Mouse (Mus musculus): Measurements from ENCODE around the gene Tbcc. TPM values are rescaled to one million over a fixed set of nuclear protein-coding genes. Genes with fewer than 3 reads are reported as not detected.
A peak's percentile ranks its signal among the peaks of the same experiment; 100 is the strongest.

The Tbcc gene
- polyA plus RNA-seq, 1 experiment from 2014 or later, result 66.3 TPM

- H3K27me3 ChIP-seq (ENCODE audit: low read depth, poor library complexity, severe bottlenecking), result no peaks in the 10 kb centered on the region
- peak overlapping the region; percentile 100 for H3K27ac ChIP-seq
- peaks cover 5% of the 10 kb centered on the region for H3K36me3 ChIP-seq
- peak overlapping the region; percentile 97 for H3K4me3 ChIP-seq
- no peaks in the 10 kb centered on the region for H3K9me3 ChIP-seq (replicated peaks)
- WGBS, result under 1% methylated on average over 87 of the region's 87 CpGs
- peak; percentile 81 for DNase-seq (ENCODE audit: low spot score)
- peaks cover 47% of the 10 kb centered on the region for H3K4me1 ChIP-seq
These were observed 33.8 kb upstream of the Tbcc start for GRCm38 (mm10) chr17:46856471-46857360.

- no peaks in the 10 kb centered on the region for H3K9me3 ChIP-seq (replicated peaks)
- no peaks in the 10 kb centered on the region for H3K27me3 ChIP-seq (ENCODE audit: low read depth, poor library complexity, severe bottlenecking)
- peak overlapping the region; percentile 100 for H3K27ac ChIP-seq
- peaks cover 5% of the 10 kb centered on the region for H3K36me3 ChIP-seq
- H3K4me3 ChIP-seq, result peak overlapping the region; percentile 97
- peaks cover 47% of the 10 kb centered on the region for H3K4me1 ChIP-seq
- under 1% methylated on average over 48 of the region's 52 CpGs for WGBS
- peak; percentile 87 for DNase-seq (ENCODE audit: low spot score)
These were observed 33.1 kb upstream of the Tbcc start for GRCm38 (mm10) chr17:46857361-46857902.

- Histone ChIP-seq H3K4me3 (peak within 1 kb of the TSS; percentile 97), H3K27ac (peak within 1 kb of the TSS; percentile 100), H3K36me3 (peaks cover 5% of the 10 kb centered on the region), H3K4me1 (peaks cover 40% of the 10 kb centered on the region), H3K27me3 (ENCODE audit: low read depth, poor library complexity, severe bottlenecking) (no peaks in the 10 kb centered on the region), H3K9me3 (replicated peaks) (no peaks in the 10 kb centered on the region)
- under 1% methylated on average over 48 of the region's 65 CpGs for WGBS
- DNase-seq (ENCODE audit: low spot score), result peak; percentile 86
These were observed 32.4 kb upstream of the Tbcc start, which contains the start of gene Bicral for GRCm38 (mm10) chr17:46857903-46858748. Bicral (minus strand) TSS chr17:46858482.

- peak overlapping the region; percentile 97 for H3K4me3 ChIP-seq
- no peaks in the 10 kb centered on the region for H3K9me3 ChIP-seq (replicated peaks)
- H3K27ac ChIP-seq, result peak overlapping the region; percentile 100
- DNase-seq (ENCODE audit: low spot score), result peak; percentile 45
- H3K27me3 ChIP-seq (ENCODE audit: low read depth, poor library complexity, severe bottlenecking), result no peaks in the 10 kb centered on the region
- peaks cover 5% of the 10 kb centered on the region for H3K36me3 ChIP-seq
- 29% methylated on average over 9 of the region's 9 CpGs for WGBS
- H3K4me1 ChIP-seq, result peaks cover 34% of the 10 kb centered on the region
These were observed 31.6 kb upstream of the Tbcc start for GRCm38 (mm10) chr17:46858749-46859444.

GRCm38 (mm10) chr17:46860120-46860519, 30.4 kb upstream of the Tbcc start:
- Histone ChIP-seq H3K9me3 (replicated peaks) (no peaks in the 10 kb centered on the region), H3K27ac (no peak overlapping the region), H3K4me3 (no peak overlapping the region), H3K4me1 (peaks cover 27% of the 10 kb centered on the region), H3K36me3 (no peaks in the 10 kb centered on the region), H3K27me3 (ENCODE audit: low read depth, poor library complexity, severe bottlenecking) (no peaks in the 10 kb centered on the region)
- 94% methylated on average over 4 of the region's 4 CpGs for WGBS
- DNase-seq (ENCODE audit: low spot score), result no peak

- DNase-seq (ENCODE audit: low spot score), result no peak
- H3K27me3 ChIP-seq (ENCODE audit: low read depth, poor library complexity, severe bottlenecking), result no peaks in the 10 kb centered on the region
- no peak overlapping the region for H3K27ac ChIP-seq
- no peaks in the 10 kb centered on the region for H3K9me3 ChIP-seq (replicated peaks)
- WGBS, result 71% methylated on average over 7 of the region's 7 CpGs
- peaks cover 9% of the 10 kb centered on the region for H3K4me1 ChIP-seq
- H3K36me3 ChIP-seq, result no peaks in the 10 kb centered on the region
- H3K4me3 ChIP-seq, result no peak overlapping the region
These were observed 25.8 kb upstream of the Tbcc start for GRCm38 (mm10) chr17:46864566-46865195.

- Histone ChIP-seq H3K4me1 (peaks cover 5% of the 10 kb centered on the region; the same call in 1 of the 2 replicates), H3K9me3 (replicated peaks) (no peaks in the 10 kb centered on the region), H3K27me3 (ENCODE audit: low read depth, poor library complexity, severe bottlenecking) (no peaks in the 10 kb centered on the region), H3K4me3 (no peak overlapping the region), H3K36me3 (0 out of 2 replicates have a peak, but pooled peaks cover 1% of the 10 kb centered on the region), H3K27ac (no peak overlapping the region)
- DNase-seq (ENCODE audit: low spot score), result no peak
- WGBS, result 95% methylated on average over 12 of the region's 12 CpGs
These were observed 23.6 kb upstream of the Tbcc start for GRCm38 (mm10) chr17:46866836-46867235.

GRCm38 (mm10) chr17:46870204-46870798, 20.2 kb upstream of the Tbcc start:
- Histone ChIP-seq H3K4me1 (peaks cover 22% of the 10 kb centered on the region), H3K4me3 (no peak overlapping the region), H3K27me3 (ENCODE audit: low read depth, poor library complexity, severe bottlenecking) (no peaks in the 10 kb centered on the region), H3K9me3 (replicated peaks) (no peaks in the 10 kb centered on the region), H3K27ac (no peak overlapping the region), H3K36me3 (0 out of 2 replicates have a peak, but pooled peaks cover 4% of the 10 kb centered on the region)
- DNase-seq (ENCODE audit: low spot score), result no peak
- 94% methylated on average over 5 of the region's 5 CpGs for WGBS

- no peak for DNase-seq (ENCODE audit: low spot score)
- Histone ChIP-seq H3K9me3 (replicated peaks) (no peaks in the 10 kb centered on the region), H3K27me3 (ENCODE audit: low read depth, poor library complexity, severe bottlenecking) (no peaks in the 10 kb centered on the region), H3K36me3 (0 out of 2 replicates have a peak, but pooled peaks cover 4% of the 10 kb centered on the region), H3K4me3 (no peak overlapping the region), H3K4me1 (peaks cover 22% of the 10 kb centered on the region), H3K27ac (no peak overlapping the region)
- WGBS, result 74% methylated on average over 1 of the region's 1 CpGs
These were observed 19.6 kb upstream of the Tbcc start for GRCm38 (mm10) chr17:46870913-46871312.

GRCm38 (mm10) chr17:46872806-46873205, 17.7 kb upstream of the Tbcc start:
- no peak for DNase-seq (ENCODE audit: low spot score)
- no peaks in the 10 kb centered on the region for H3K9me3 ChIP-seq (replicated peaks)
- peak overlapping the region; percentile 46; the same call in 1 of the 2 replicates for H3K27ac ChIP-seq
- no peak overlapping the region for H3K4me3 ChIP-seq
- 64% methylated on average over 7 of the region's 7 CpGs for WGBS
- H3K27me3 ChIP-seq (ENCODE audit: low read depth, poor library complexity, severe bottlenecking), result no peaks in the 10 kb centered on the region
- H3K36me3 ChIP-seq, result 0 out of 2 replicates have a peak, but pooled peaks cover 4% of the 10 kb centered on the region
- peaks cover 37% of the 10 kb centered on the region for H3K4me1 ChIP-seq

GRCm38 (mm10) chr17:46874133-46874532, 16.4 kb upstream of the Tbcc start:
- no peak for DNase-seq (ENCODE audit: low spot score)
- H3K4me1 ChIP-seq, result peaks cover 37% of the 10 kb centered on the region
- no peaks in the 10 kb centered on the region for H3K27me3 ChIP-seq (ENCODE audit: low read depth, poor library complexity, severe bottlenecking)
- 0 out of 2 replicates have a peak, but pooled peaks cover 4% of the 10 kb centered on the region for H3K36me3 ChIP-seq
- 38% methylated on average over 10 of the region's 10 CpGs for WGBS
- H3K9me3 ChIP-seq (replicated peaks), result no peaks in the 10 kb centered on the region
- H3K4me3 ChIP-seq, result no peak overlapping the region
- peak overlapping the region; percentile 46; the same call in 1 of the 2 replicates for H3K27ac ChIP-seq
